Mouse (Mus musculus): Measurements from ENCODE around the gene Ehbp1l1. TPM values are rescaled to one million over a fixed set of nuclear protein-coding genes. Genes with fewer than 3 reads are reported as not detected.
"Not testable (repeated sequence)": the region's sequence is repeated elsewhere in the genome, so short reads cannot be mapped to it uniquely, and the experiment has no call there.

Gene Ehbp1l1
- total RNA-seq, 2 experiments from 2014 or later, result 179 to 191 TPM

DNA sequence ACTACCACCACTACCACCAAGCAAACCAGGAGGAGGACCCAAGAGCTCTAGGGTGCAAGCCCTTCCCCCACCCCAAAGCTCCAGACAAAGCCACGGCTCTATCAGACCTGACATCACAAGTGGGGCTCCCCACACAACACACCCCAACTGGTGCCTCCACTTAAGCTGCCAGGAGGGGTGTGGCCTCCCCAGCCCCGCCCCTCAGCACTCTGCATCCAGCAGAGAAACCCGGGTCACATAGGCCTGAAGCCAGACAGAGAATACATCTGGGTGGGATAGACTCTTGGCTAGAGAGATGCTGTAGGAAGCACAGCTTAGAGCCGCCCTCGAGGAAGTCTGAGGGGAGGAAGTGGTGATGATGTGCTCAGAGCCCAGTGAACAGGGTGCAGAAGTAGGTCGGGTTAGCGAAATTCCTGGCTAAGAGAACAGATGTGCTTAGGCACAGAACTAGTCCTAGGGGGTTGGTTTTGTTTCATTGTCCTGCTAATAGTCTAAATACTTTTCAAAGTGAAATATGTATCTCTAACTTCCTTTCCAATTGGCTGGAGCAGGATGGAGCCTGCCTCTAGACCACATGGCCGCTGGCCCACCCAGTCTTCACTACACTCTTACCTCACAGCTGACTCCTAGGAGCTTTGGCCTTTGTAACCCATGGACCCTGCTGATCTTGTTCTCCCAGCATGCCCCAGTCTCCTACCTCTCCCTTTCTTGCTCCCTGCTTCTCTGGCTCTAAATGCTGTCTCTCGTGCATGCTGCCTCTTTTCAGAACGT lies 21.1 kb downstream of the Ehbp1l1 start:
- DNase-seq, result peak; percentile 68

DNA sequence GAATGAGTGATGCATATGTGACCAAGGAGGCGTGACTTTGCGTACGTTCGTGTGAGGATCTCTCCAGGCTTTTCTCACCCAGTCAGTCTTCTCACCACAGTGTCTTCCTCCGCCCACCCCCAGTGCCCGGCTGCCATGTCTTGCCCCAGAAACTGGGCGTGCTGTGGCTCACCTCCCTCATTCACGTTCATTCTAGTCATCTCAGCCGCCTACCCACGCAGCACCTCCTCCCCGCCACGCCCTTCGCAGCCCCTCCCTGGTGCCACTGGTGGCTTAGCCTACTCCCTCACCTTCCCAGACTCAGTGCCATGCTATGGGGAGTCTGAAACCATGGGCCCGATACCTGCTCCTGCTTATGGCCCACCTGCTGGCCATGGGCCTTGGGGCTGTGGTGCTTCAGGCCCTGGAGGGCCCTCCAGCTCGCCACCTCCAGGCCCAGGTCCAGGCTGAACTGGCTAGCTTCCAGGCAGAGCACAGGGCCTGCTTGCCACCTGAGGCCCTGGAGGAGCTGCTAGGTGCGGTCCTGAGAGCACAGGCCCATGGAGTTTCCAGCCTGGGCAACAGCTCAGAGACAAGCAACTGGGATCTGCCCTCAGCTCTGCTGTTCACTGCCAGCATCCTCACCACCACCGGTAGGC lies 21.8 kb downstream of the Ehbp1l1 start, which contains the start of gene Kcnk7:
TSS of gene Kcnk7 (plus strand) at position 205 of the 638 bp plus-strand sequence.
- no peak for DNase-seq

DNA sequence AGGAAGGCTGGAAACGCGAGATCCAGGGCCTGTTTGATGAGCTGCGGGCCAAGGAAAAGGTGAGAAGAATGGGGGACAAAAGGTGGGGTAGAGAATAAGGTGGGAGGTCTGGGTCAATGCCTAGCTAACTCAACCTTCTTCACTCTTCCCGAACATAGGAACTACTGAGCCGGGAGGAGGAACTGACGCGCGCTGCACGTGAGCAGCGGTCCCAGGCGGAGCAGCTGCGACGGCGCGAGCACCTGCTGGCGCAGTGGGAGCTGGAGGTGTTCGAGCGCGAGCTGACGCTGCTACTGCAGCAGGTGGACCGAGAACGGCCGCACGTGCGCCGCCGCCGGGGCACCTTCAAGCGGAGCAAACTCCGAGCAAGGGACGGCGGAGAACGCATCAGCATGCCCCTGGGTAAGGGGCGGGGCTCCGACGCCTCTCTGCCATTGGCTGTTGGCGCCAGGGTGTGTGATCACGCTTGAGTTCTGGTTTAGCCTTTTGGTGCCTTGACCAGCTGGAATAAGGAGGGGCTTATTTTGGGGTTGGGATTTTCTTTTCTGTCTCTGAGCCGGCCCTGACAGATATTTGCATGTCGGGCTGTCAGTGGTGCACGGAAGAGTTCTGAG lies 30.2 kb downstream of the Ehbp1l1 start:
- no peak for DNase-seq

DNA sequence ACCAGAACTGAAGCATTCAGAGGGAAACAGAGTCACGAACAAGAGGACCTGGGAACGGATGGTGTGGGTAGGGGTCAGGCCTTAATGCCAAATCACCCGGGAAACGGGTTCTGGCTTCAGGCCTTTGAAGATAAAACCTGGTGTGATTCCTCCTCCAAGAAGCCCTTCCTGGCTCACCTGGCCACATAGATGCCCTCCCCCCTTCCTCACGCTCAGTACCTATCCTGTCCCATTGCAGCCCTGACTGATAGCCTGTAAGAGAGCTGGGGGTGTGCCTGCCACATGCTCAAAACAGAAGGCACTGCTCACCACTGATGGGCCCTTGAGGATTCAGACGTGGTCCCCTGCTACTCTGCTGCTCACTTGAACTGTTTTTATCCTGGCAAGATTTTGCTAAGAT lies 32.3 kb downstream of the Ehbp1l1 start:
- DNase-seq, result no peak

DNA sequence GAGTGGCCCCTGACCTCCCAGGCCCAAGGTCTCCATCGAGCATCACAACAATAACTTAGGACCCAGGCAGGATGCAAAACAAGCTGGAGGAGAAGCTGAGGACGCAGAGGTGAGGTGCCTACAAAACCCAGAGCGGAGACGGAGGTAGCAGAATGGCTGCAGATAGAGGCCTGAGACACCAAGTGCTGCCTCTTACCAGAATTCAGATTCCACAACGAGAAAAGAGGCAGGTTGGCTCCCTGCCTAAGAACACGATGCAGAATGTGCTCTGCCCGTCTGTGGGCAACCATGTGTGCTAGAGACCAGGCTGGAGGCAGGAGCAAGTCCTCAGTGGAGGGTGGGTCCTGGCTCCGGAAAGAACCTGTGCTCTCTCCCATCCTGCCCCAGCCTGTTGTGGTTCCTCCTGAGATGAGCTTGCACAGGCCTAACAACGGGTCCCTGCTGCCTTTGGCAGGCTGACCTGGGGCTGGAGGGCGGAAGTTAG lies 33.2 kb downstream of the Ehbp1l1 start:
- no peak for DNase-seq

DNA sequence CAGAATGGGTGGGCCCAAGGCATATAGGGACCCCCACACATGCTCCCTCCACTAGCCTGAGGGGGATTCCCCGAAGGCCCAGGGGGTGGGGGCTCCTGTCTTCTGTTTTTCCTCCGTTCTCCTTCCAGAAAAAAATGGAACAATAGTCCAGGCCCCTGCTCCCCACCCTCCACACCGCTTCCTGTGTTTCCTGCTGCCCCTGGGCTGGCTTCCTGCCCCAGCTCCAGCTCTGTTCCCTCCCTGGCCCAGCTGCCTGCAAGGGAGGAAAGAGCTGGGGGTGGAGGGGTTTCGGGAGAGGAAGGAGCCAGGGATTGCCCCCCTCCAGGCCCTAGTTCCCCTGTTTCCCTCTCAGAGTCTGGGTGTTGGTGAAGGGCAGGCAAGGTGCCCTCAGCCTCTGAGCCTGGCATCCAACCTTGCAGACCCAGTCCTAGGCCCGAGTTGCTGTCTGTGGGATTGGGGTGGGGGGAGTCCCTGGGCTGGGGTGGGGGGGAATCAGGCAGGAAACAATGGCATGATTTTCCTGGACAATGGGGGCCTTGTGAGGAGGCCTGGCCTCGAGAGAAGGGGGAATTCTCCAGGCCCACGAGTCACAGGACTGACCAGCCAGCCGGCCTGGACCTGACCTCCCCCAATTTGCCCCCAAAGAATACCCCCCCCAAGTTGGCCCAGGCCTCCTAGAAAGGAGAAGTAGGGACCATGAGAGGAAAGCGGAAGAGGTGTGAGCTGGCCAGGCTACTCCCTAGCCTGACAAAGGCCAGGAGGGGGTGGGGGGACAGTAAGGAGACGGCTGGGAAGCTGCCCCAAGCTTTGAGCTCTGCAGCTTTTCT lies 33.8 kb downstream of the Ehbp1l1 start:
- DNase-seq, result peak; percentile 80

DNA sequence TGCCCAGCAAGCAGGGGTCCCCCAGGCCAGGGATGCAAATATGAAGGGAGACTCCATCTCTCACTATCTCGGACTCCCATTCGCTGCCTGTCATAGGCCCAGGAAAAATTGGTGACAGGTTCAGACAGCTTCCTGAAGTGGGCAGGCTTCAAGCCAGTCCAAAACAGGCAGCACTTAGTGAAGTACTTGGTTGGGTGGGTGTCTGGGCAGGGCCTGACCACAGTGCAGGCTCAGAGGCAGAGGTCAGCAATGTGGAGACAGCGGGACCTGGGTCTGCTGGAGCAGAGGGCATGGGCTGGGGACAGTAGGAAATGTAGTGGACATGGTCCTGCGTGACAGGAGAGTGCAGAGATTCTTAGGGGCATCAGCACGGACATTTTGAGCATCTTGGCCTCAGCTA lies 34.5 kb downstream of the Ehbp1l1 start:
- no peak for DNase-seq

DNA sequence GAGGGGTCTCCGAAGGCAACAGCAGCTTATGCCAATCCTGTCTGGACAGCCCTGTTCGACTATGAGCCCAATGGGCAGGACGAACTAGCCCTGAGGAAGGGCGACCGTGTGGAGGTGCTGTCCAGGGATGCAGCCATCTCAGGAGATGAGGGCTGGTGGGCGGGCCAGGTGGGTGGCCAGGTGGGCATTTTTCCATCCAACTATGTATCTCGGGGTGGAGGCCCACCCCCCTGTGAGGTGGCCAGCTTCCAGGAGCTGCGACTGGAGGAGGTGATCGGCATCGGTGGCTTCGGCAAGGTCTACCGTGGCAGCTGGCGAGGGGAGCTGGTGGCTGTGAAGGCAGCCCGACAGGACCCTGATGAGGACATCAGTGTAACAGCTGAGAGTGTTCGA lies 35.8 kb downstream of the Ehbp1l1 start:
- DNase-seq, result no peak

DNA sequence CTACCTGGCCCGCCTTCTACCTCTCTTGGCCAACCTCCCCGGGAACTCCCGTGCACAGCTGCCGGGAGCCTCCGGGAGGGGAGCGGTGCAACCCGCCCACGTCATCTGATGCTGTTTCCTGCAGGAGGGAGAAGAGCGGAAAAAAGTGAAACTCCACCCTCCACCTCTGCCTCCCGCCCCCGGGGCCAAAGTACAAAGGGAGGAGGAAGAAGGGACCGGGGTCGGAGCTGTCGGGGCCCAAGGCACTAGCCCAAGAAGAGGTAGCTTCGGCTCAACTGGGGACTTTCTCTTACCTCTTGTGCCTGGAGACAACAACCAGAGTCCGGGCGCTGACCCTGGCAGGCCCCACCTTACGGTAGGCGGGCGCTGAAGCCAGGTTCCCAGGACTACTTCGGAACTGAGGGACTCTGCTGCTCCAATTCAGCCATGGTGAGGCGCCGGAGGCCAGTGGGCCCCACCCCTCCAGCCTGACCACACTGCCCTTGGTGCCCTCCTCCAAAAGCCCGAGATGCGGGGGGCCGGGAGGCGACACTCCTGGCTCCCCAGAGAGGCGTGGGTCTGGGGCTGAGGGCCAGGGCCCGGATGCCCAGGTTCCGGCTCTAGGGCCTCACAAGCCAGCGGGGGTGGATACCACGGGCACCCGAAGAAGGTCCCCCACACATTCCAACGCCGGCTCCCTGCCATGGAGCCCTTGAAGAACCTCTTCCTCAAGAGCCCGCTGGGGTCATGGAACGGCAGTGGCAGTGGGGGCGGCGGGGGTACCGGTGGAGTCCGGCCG lies 36.4 kb downstream of the Ehbp1l1 start:
- peak; percentile 89 for DNase-seq

DNA sequence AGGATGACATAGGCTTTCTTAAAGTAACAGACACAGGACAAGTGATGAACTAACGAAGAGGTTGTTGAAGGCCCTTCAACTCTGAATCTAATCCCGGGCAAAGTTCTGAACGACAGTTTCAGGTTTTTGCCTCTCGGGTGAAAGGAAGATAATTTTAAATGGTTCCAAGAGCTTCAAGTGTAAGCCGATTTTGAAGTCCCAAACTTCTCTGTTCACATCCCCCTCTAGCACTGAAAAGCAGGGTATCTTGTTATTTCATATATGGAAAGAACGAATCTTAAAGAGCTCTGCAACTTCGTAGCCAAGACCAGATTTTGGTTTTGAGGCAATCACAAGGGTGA lies 37.1 kb downstream of the Ehbp1l1 start:
- DNase-seq, result no peak

DNA sequence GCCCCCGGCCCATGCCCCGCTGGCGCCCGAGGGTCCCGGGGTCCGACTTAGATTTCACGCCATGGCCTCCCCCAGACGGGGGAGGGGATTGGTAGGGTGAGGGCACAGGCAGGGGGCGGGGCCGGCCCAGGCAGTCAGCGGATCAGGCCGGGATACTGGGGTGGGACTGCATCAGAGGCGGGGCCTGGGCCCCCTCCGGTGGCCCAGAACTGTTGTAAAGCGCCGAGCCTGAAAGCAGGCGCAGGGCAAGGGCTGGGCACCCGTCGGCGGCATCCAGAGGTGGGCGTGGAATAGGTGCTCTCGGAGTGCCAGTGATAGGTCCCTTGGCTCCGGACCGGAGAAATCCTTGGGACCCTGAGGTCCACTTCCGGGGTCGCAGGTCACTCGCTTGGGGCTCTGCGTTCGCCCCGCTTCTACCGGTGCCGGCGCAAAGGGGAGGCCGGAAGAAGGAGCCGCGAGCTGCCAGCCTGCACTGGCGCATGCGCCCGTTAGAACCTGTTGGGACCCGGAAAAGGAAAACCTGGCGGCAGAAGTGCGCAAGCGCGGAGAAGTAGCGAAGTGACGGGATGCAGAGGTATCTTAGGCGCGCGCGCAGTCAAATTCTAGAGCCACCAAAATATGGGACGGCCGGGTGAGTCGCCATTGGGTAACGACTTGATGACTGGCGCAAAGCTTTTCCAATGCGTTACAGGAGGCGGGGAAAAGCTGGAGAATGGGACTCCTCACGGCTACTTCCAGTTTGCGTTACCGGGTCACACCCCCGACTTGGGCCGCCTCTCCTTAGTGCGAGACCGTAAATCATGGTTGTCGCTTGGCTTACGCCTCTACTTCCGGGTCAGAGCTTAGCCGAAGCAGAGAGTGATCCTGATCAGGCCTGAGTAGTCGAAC lies 37.7 kb downstream of the Ehbp1l1 start, which contains the start of the genes Map3k11 and Pcnx3:
TSS of gene Map3k11 (plus strand) at position 543 of the 888 bp plus-strand sequence.
TSS of gene Pcnx3 (minus strand) at position 709 of the 888 bp plus-strand sequence.
- peak; percentile 97 for DNase-seq

DNA sequence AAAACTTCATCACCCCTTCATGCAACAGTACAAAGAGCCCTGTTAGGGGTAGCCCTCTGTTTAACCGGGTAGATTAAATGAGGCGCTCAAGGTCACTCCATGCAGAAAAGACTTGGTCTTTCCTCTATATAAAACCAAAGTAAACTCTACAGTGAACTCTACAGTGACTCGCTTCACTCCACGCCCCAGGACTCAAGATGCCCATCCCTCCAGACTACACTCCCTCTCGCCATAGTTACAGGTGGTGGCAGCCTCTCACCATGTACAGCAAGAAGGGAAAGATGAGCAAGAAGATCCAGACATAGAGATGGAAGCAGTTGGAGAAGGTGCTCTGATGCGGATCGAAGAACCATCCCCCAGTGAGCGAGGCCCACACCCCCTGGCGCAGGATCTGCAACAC lies 38.4 kb downstream of the Ehbp1l1 start:
- no peak for DNase-seq

DNA sequence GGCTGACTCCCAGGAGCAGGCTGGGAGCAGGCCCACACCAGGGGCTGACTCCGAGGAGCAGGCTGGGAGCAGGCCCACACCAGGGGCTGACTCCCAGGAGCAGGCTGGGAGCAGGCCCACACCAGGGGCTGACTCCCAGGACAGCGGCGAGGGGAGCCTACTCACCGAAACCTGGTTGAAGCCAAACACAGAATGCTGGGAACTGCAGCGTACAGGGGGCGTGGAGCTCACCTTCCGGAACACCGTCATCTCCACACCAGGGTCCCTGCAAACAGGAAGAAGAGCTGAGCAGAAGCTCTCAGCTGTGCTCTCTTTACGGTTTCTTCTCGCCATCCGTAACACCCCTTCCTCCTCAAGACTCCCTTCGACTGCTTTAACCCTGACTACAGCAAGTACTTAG lies 39.2 kb downstream of the Ehbp1l1 start:
- DNase-seq, result not testable (repeated sequence)

DNA sequence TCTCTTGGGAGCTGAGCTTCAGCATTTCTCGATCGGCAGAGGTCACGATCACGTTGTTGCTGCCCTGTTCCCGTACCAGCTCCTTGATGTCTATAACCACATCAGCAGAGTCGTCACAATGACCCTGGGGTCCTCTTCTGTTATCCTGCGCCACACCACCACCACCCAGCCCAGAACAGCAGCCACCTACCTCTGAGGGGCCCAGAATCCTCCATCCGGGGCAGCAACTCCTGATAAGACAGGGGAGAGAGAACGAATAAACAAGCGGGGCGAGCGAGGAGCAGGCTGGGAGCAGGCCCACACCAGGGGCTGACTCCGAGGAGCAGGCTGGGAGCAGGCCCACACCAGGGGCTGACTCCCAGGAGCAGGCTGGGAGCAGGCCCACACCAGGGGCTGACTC lies 39.7 kb downstream of the Ehbp1l1 start:
- DNase-seq, result no peak

DNA sequence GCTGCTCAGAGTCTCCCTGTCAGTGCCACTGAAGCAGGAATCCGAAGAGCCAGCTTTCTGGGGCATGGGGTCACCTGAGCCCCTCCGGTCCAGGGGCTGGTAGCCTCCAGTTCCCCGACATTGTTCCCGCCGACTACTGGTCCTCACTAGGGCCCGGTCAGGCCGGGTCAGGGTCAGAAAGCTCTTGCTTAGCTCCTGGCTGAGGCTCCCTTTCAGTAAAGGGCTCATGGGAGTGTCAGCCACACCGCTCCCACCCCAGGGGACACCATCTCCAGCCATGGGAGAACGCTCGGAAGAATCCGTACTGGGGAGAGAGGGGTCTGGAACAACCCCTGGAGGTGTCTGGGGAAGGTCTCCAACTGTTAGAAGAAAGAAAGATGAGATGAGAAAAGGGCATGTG lies 40.3 kb downstream of the Ehbp1l1 start:
- DNase-seq, result no peak

DNA sequence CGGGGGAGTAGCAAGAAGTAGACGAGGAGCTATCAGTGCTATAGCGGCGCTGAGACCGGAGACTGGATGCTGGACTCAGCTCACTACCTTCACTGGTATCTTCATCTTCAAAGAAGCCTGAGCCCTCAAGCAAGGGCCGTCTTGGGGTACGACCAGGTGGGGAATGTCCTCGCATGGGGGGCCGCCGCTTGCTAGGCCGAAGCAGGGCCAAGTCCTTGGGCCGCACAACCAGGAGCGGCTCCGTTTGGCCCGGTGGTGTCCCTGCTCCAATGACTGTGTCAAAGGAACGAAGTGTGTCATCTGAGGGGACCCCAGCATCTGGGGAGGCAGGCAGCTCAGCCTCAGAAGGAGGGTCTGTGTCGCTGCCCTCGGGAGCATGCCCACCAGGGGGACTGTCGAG lies 40.7 kb downstream of the Ehbp1l1 start:
- no peak for DNase-seq

DNA sequence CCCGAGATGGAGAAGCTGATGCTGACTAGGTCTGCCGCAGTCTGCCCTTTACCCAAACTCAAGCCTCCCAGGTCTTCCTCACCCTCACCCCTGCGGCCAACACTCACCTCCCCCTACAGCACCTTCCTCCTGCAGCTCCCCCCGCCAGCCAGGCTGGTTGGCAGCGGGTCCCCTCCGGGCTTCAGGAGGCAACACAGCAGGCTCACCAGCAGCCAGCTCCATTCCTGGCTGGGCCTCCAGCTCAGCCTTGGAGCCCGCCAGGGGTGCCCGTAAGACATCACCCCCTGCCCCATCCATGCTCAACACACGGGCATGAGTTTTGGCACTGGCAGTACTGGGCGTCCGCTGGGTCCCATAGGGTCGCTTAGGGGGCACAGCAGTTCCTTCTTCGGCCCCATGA lies 41.1 kb downstream of the Ehbp1l1 start:
- DNase-seq, result no peak

DNA sequence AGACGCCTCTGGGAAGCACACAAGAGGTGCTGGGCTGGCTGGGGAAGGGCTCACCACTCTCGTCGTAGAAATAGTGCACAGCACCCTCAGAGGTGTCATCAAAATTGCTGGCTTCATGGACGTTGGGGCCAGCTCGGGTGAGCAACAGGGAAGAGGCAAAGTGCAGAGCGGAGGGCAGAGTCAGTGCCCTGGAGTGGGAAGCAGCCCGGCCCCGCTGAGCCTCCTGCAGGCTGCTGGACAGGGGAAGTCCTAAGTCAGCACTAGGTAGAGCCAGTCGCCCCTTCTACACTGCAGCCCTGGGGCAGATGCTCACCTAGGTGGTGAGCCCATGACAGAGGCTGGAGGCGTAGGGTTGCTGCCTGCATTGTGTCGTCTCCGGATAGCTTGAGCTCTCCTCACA lies 41.9 kb downstream of the Ehbp1l1 start:
- no peak for DNase-seq

DNA sequence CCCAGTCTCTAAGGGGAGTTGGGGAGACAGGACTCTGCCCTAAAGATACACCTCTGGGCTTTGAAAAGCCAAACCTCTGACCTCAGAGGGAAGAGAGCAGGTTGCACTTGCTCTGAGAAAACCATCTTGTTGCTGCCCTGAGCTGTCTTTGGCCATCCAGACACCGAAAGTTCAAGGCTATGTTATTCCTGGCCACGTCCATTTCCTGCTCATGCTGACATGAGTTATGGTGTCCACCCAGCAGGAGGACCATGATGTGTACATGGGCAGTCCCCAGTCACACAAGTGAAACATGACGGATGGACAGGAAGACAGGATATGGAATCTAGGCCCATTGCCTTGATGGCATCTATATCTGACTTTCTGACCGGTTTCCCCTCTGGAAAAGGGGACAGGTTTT lies 45.7 kb downstream of the Ehbp1l1 start:
- DNase-seq, result no peak

DNA sequence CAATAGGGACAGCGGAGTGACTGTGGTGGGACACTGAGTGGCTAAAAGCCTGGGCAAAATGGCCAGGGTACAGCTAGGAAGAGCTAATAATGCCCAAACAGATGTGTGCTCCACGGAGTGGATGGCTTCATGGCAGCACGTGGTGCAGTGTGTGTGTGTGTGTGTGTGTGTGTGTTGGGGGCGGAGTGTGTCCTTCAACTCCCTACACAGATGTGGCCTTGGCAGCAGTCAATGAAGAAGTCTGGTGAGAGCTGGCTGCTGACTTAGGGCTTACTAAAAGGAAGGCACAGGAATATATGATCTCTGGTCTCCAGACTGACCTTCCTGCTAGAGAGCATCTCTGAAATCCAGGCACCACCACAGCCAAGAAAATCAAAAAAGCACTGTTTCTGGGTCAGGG lies 57.7 kb downstream of the Ehbp1l1 start:
- no peak for DNase-seq

DNA sequence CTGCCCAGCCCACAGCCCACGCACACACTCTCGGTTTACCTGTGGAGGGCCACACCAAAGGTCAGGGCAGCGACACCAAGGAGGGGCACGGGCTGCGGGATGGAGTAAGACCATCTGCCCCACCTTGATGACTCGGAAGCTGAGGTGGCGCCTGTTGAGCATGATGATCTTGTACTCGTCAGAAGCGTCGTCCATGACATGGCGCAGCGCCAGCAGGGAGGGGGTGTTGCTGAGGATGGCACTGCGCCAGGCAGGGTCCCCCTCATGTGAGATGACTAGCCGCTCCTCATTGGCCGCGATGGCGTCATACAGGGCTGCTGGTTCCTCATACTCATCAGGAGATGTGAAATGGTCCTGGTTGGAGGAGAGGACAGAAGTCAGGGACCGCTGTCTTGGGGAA lies 59.7 kb downstream of the Ehbp1l1 start:
- no peak for DNase-seq
